Mouse (Mus musculus) myocyte (in vitro differentiated cells): ENCODE measurements around the gene Layn.

Experiments
- CEBPB ChIP-seq: IDR thresholded peaks from 2 replicates; pipeline ENCODE4 v1.6.1; 2011; ENCODE audit warnings: mild to moderate bottlenecking, moderate library complexity; ENCODE audit not compliant: poor library complexity, insufficient read depth, severe bottlenecking
- E2F4 ChIP-seq: IDR thresholded peaks from one replicate; pipeline ENCODE4 v1.6.1; 2011; ENCODE audit warnings: mild to moderate bottlenecking, control low read depth, moderate library complexity; ENCODE audit not compliant: insufficient read depth
- MAX ChIP-seq: IDR thresholded peaks from one replicate; pipeline ENCODE4 v1.6.1; 2011; ENCODE audit warnings: low read depth, mild to moderate bottlenecking, control low read depth
- MYOD1 ChIP-seq, 3 experiments: IDR thresholded peaks; one replicate each; pipeline ENCODE4 v1.6.1; 2011; ENCODE audit warnings: control low read depth in 2 of 3, low read depth in 2 of 3, mild to moderate bottlenecking in 2 of 3, moderate library complexity in 1 of 3; ENCODE audit not compliant: insufficient read length in 2 of 3, control insufficient read depth in 1 of 3
- MYOG ChIP-seq, 3 experiments: IDR thresholded peaks; one replicate each; pipeline ENCODE4 v1.6.1; 2011; ENCODE audit warnings: control low read depth in 2 of 3, low read depth in 2 of 3, mild to moderate bottlenecking in 2 of 3; ENCODE audit not compliant: insufficient read length in 2 of 3, control insufficient read depth in 1 of 3, insufficient read depth in 1 of 3
- POLR2A ChIP-seq: IDR thresholded peaks from one replicate; pipeline ENCODE4 v1.6.1; 2011; ENCODE audit warnings: low read depth, mild to moderate bottlenecking, control low read depth, moderate library complexity; ENCODE audit not compliant: insufficient read length
- POLR2AphosphoS2 ChIP-seq: IDR thresholded peaks from one replicate; pipeline ENCODE4 v1.6.1; 2011; ENCODE audit warnings: low read depth, control low read depth; ENCODE audit not compliant: insufficient read length
- REST ChIP-seq: IDR thresholded peaks from one replicate; pipeline ENCODE4 v1.6.1; 2011; ENCODE audit warnings: mild to moderate bottlenecking, control low read depth, moderate library complexity; ENCODE audit not compliant: insufficient read depth, insufficient read length
- TCF12 ChIP-seq: IDR thresholded peaks from one replicate; pipeline ENCODE4 v1.6.1; 2011; ENCODE audit warnings: mild to moderate bottlenecking, control low read depth; ENCODE audit not compliant: poor library complexity, insufficient read depth, severe bottlenecking
- USF1 ChIP-seq: IDR thresholded peaks from one replicate; pipeline ENCODE4 v1.6.1; 2011; ENCODE audit warnings: low read depth, mild to moderate bottlenecking, control low read depth, moderate library complexity

GRCm38 (mm10) chr9:51019670-51020069, 57.2 kb downstream of the Layn start:
- no peak for TF ChIP-seq POLR2AphosphoS2
- TF ChIP-seq POLR2A = no peak
- no peak for TF ChIP-seq CEBPB
- TF ChIP-seq MYOD1 (IDR thresholded peaks at IDR 0.05; ENCODE audit: control insufficient read depth in 1 of 3, insufficient read length in 2 of 3, low read depth in 2 of 3) = no peak
- no peak for TF ChIP-seq REST
- TF ChIP-seq USF1 = no peak
- TF ChIP-seq E2F4 = no peak
- TF ChIP-seq MYOG (IDR thresholded peaks at IDR 0.05; ENCODE audit: control insufficient read depth in 1 of 3, insufficient read depth in 1 of 3, insufficient read length in 2 of 3, low read depth in 2 of 3) = no peak
- TF ChIP-seq TCF12 = no peak
- TF ChIP-seq MAX = no peak
